Mouse (Mus musculus) liver, embryonic 14.5 days (tissue): ENCODE measurements around the gene Rdm1. TPM values are rescaled to one million over a fixed set of nuclear protein-coding genes. Genes with fewer than 3 reads are reported as not detected.
A peak's percentile ranks its signal among the peaks of the same experiment; 100 is the strongest.

Experiments used
- ATAC-seq: fragments of 200-750 bp; cut with Nextera tagmentation; 2 replicates; pipeline ENCODE4 v1.8.0; 2017; ENCODE audit warnings: moderate number of reproducible peaks, mild to moderate bottlenecking, moderate library complexity; ENCODE audit not compliant: insufficient read depth
- DNase-seq, 3 experiments: peaks; one replicate each; pipeline ENCODE4 v3.0.0-alpha.2; 2012 to 2013; ENCODE audit warnings: low read depth in 3 of 3, low spot score in 3 of 3
- H3K27ac ChIP-seq: fragments of 300-500 bp; sonication (generic); 2 replicates; pipeline ENCODE4 v1.5.1; 2014; ENCODE audit warnings: moderate library complexity, mild to moderate bottlenecking, control low read depth, inconsistent platforms
- H3K27me3 ChIP-seq: fragments of 300-500 bp; sonication (generic); 2 replicates; pipeline ENCODE4 v1.6.1; 2014; ENCODE audit warnings: mild to moderate bottlenecking, low read length, moderate library complexity; ENCODE audit not compliant: control insufficient read depth, insufficient read depth
- H3K36me3 ChIP-seq: fragments of 300-500 bp; sonication (generic); replicated peaks from 2 replicates; pipeline ENCODE4 v1.6.1; 2014; ENCODE audit warnings: low read depth; ENCODE audit not compliant: control insufficient read depth, insufficient read depth
- H3K4me1 ChIP-seq, 2 experiments: fragments of 200-500 bp in 1 of 2; fragments of 300-500 bp in 1 of 2; sonication (generic) in 1 of 2; replicated peaks; 2 replicates each; pipeline ENCODE4 v1.6.1; 2012 to 2014; ENCODE audit warnings: antibody characterized with exemption in 1 of 2, inconsistent platforms in 1 of 2, low read length in 1 of 2; ENCODE audit not compliant: control insufficient read depth in 2 of 2, insufficient read depth in 2 of 2
- H3K4me2 ChIP-seq: fragments of 300-500 bp; sonication (generic); 2 replicates; pipeline ENCODE4 v1.6.1; 2014; ENCODE audit warnings: low read depth, mild to moderate bottlenecking, control low read depth, moderate library complexity
- H3K4me3 ChIP-seq, 2 experiments: fragments of 200-500 bp in 1 of 2; fragments of 300-500 bp in 1 of 2; sonication (generic) in 1 of 2; 2 replicates each; pipeline ENCODE4 v1.5.1; 2012 to 2014; ENCODE audit warnings: low read depth in 2 of 2, low read length in 2 of 2, mild to moderate bottlenecking in 2 of 2, control low read depth in 1 of 2, inconsistent platforms in 1 of 2, moderate library complexity in 1 of 2; ENCODE audit not compliant: insufficient read depth in 1 of 2
- H3K9ac ChIP-seq: fragments of 300-500 bp; sonication (generic); replicated peaks from 2 replicates; pipeline ENCODE4 v1.6.1; 2014; ENCODE audit warnings: mild to moderate bottlenecking, control low read depth, moderate library complexity
- H3K9me3 ChIP-seq: fragments of 300-500 bp; sonication (generic); 2 replicates; pipeline ENCODE4 v1.6.1; 2016; ENCODE audit warnings: low read length, mixed read lengths; ENCODE audit not compliant: control insufficient read depth
- CTCF ChIP-seq: IDR thresholded peaks from 2 replicates; pipeline ENCODE4 v1.5.1; 2016; ENCODE audit warnings: antibody characterized with exemption, low read depth, control low read depth
- EP300 ChIP-seq: IDR thresholded peaks from 2 replicates; pipeline ENCODE4 v1.6.1; 2016; ENCODE audit warnings: antibody characterized with exemption, low read depth
- WGBS: fragments of 180-500 bp; shearing (Covaris S2); extraction: QIAGEN DNeasy Blood & Tissue Kit; methylation state at CpG from one replicate; pipeline ENCODE4 v1.1.7; 2014; ENCODE audit not compliant: insufficient replicate concordance; 5-methylcytosine and 5-hydroxymethylcytosine counted together
- polyA plus RNA-seq, 2 experiments: library from polyadenylated mRNA; depleted of rRNA in 1 of 2; stranded (reverse) in 1 of 2; unstranded in 1 of 2; fragments of >200 nt; fragmentation: Nextera tagmentation in 1 of 2; extraction: Ambion mirVana in 1 of 2; gene quantifications; 2 replicates each; pipeline versions ENCODE4 v1.2.1 to v1.2.3; 2012 to 2014

Rdm1 gene
- polyA plus RNA-seq, 2 experiments: 5.7 to 9.4 TPM

GRCm38 (mm10) chr11:101673010-101673642 is 46.1 kb downstream of the Rdm1 start:
- H3K4me1 ChIP-seq: peaks cover 5 to 33% of the 10 kb centered on the region in 2 experiments
- H3K27ac ChIP-seq: no peak overlapping the region
- H3K4me2 ChIP-seq: peak overlapping the region; percentile 24
- H3K9ac ChIP-seq: no peak overlapping the region
- no peaks in the 10 kb centered on the region for H3K36me3 ChIP-seq
- DNase-seq (no peak), ATAC-seq (no peak)
- no peaks in the 10 kb centered on the region for H3K9me3 ChIP-seq
- no peak overlapping the region for H3K4me3 ChIP-seq
- no peaks in the 10 kb centered on the region for H3K27me3 ChIP-seq
- WGBS: 14% methylated on average over 16 of the region's 16 CpGs
- TF ChIP-seq CTCF: no peak
- no peak for TF ChIP-seq EP300

DNA sequence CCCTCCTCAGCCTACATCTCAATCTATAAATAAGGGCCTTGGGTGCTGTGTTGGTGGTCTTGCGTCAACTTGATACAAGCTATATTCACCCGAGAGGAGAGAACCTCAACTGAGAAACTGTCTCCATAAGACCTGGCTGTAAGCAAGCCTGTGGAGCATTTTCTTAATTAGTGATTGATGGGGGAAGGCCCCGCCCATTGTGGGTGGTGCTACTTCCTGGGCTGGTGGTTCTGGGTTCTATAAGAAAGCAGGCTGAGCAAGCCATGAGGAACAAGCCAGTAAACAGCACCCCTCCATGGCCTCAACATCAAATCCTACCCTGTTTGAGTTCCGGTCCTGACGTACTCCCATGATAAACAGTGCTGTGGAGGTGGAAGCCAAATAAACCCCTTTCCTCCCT is 47.1 kb downstream of the Rdm1 start:
- Histone ChIP-seq H3K36me3 (no peaks in the 10 kb centered on the region), H3K4me2 (no peak overlapping the region), H3K4me1 (peaks cover 3 to 25% of the 10 kb centered on the region in 2 experiments), H3K4me3 (no peak overlapping the region), H3K27me3 (no peaks in the 10 kb centered on the region), H3K9me3 (no peaks in the 10 kb centered on the region), H3K27ac (no peak overlapping the region), H3K9ac (no peak overlapping the region)
- DNase-seq: no peak
- WGBS: 68% methylated on average over 5 of the region's 5 CpGs
- no peak for TF ChIP-seq EP300
- no peak for TF ChIP-seq CTCF
- no peak for ATAC-seq

GRCm38 (mm10) chr11:101675349-101675748 is 48.4 kb downstream of the Rdm1 start:
- Histone ChIP-seq H3K27ac (no peak overlapping the region), H3K9me3 (no peaks in the 10 kb centered on the region), H3K36me3 (no peaks in the 10 kb centered on the region), H3K4me1 (peaks cover 0 to 16% of the 10 kb centered on the region in 2 experiments), H3K9ac (no peak overlapping the region), H3K4me2 (no peak overlapping the region), H3K4me3 (no peak overlapping the region), H3K27me3 (no peaks in the 10 kb centered on the region)
- WGBS: 83% methylated on average over 4 of the region's 4 CpGs
- TF ChIP-seq EP300: no peak
- no peak for TF ChIP-seq CTCF
- DNase-seq (no peak), ATAC-seq (no peak)

DNA sequence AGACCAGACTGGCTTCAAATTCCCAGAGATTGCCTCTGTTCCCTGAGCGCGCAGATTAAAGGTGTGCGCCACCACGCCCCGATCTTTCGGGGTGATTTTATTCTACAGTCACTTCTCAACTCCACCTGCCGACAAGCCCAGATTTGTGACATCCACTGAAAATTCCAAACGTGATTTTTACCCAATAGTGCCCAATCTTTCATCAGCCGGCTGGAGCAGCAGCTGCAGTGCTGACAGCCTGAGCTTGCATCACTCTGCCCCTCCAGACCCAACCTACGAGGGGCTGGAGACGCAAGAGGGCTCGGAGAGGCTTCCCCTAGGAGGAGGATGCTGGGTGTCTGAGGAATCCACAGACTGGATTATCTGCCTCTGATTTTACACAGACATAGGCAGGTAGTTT is 50.7 kb downstream of the Rdm1 start:
- ATAC-seq (no peak), DNase-seq (no peak)
- H3K4me2 ChIP-seq: no peak overlapping the region
- H3K36me3 ChIP-seq: no peaks in the 10 kb centered on the region
- no peak overlapping the region for H3K4me3 ChIP-seq
- WGBS: 74% methylated on average over 12 of the region's 12 CpGs
- H3K27ac ChIP-seq: no peak overlapping the region
- H3K9ac ChIP-seq: no peak overlapping the region
- H3K9me3 ChIP-seq: no peaks in the 10 kb centered on the region
- peaks cover 0 to 11% of the 10 kb centered on the region in 2 experiments; a peak in 3 of 4 replicates for H3K4me1 ChIP-seq
- TF ChIP-seq CTCF: no peak
- no peak for TF ChIP-seq EP300
- no peaks in the 10 kb centered on the region for H3K27me3 ChIP-seq

- ATAC-seq (no peak), DNase-seq (no peak)
- H3K4me1 ChIP-seq: peaks cover 0 to 2% of the 10 kb centered on the region in 2 experiments; a peak in 1 of 4 replicates
- no peaks in the 10 kb centered on the region for H3K9me3 ChIP-seq
- 65% methylated on average over 5 of the region's 5 CpGs for WGBS
- no peak overlapping the region for H3K4me3 ChIP-seq
- no peaks in the 10 kb centered on the region for H3K27me3 ChIP-seq
- H3K9ac ChIP-seq: no peak overlapping the region
- no peaks in the 10 kb centered on the region for H3K36me3 ChIP-seq
- TF ChIP-seq CTCF: no peak
- no peak for TF ChIP-seq EP300
- no peak overlapping the region for H3K27ac ChIP-seq
- no peak overlapping the region for H3K4me2 ChIP-seq
Measured at GRCm38 (mm10) chr11:101678770-101679169, 51.8 kb downstream of the Rdm1 start.
